Mouse (Mus musculus) mature B cell (primary cell): ENCODE results near the gene Ints5.
"Not testable (repeated sequence)": the region's sequence is repeated elsewhere in the genome, so short reads cannot be mapped to it uniquely, and the experiment has no call there.

Experiments
- in situ Hi-C: fragments of 300-500 bp; cut with MboI; formaldehyde crosslinking; loops from 2 replicates; pipeline ENCODE4 v1.14.3; 2019

Gene Ints5

DNA sequence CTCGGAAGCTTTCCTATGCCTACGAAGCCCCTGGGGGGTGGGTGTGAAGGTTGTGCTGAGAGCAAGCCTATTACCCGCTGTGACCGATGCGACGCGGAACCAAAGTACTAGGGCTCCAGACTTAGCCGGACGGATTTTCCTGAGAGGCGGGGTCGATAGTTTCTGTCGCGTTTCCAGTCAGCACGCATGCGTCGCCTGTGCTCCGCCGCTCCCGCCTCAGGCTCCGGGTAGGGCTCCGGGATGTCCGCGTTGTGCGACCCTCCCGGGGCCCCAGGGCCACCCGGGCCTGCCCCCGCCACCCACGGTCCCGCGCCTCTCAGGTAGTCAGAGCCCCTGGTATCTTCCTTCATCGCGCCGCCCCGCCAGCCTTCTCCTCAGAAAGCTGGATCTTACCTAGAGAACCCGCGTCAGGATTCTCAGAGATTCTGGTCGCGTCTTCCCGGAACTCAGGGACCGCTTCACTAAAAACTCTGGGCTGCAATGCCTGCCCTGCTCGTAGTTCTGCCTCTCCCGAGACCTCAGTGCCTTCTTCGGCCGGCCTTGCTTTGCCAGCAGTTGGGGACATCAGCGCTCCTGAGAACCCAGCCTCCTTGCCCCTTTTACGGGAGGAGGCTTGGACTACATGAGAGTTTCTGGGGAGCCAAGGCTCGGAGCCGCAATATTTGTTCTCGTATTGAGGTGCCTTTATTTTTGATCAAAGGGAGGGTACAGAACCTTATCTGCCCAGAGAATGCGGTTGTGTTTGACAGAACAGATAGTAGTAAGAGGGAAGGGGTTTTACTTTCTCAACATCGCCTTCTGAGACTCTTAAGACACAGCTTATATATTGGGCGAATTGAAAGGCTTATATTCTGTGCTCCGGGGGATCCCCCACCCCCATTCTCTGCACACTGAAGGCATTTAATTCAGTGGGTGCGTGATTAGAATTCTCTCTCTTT, at the start of gene Ints5:
TSS of gene Ints5 (plus strand) at position 177 of the 938 bp plus-strand sequence.
- in situ Hi-C loops: no loop called here

- in situ Hi-C loops: no loop called here
These were observed 48.3 kb upstream of the Ints5 start for GRCm38 (mm10) chr19:8844371-8845129.

DNA sequence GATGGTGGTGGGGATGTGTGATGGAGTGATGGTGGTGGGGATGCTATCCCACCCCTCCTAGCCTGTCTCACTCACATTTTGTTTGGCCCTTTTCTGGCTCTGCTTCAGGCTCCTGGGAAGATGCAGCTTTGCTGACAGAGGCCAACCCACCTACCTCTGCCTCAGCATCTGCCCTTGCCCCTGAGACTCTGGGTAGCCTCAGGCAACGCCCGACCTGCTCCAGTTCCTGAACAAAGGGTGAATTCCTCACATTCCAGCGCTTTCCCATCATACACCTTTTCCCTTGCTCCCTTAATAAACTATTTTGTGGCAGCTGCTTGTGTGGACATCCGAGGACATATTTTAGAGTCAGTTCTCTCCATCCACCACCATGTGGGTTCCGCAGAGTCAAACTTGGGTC, 44.4 kb upstream of the Ints5 start:
- in situ Hi-C loops: no loop called here

DNA sequence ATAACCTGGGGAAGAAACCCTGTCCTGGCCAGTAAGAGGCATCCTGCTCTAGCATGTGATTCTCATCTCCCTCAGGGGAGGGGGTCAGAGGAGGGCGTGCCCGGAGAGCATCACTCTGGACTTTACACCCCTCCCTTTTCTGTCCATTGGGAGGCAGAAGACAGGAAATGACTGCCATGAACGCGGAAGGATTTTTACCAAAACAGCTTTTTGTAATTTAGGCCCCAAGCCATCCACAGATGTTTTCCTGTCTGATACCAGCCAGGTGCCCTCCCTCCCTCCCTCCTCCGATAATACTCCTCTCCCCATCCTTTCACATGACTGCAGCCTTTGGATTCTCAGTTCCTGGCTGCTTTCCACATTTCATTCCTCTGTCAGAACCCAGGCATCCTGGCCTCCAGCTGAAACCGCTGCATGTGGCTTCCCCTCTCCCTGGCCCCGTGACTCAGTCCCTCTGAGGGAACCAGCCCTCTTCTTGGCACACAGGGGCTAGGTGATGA, 42.4 kb upstream of the Ints5 start, which contains the start of gene Lrrn4cl:
TSS of gene Lrrn4cl (plus strand) at position 367 of the 500 bp plus-strand sequence.
- in situ Hi-C loops: loop anchor here (5.0 kb wide), 1 partner anchor 262 kb away; no protein-coding TSS in a partner anchor

DNA sequence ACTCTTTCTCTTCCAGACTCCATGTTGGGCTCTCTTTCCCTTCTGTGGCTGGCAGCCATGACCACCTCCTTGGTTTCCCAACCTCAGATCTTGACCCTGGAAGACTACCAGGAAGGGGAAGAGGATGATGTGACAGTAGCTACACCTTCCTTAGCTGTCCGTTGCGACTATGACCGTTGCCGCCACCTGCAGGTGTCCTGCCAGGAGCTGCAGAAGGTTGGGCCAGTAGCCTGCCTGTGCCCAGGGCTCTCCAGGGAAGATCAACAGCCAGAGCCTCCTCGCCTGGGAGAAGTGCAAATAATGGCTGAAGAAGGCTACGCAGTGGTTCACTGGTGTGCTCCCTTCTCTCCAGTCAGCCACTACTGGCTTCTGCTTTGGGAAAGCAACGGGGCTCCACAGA, 41.2 kb upstream of the Ints5 start:
- in situ Hi-C loops: loop anchor here (5.0 kb wide), 1 partner anchor 261 kb away; no protein-coding TSS in a partner anchor

GRCm38 (mm10) chr19:8852236-8852928, 40.4 kb upstream of the Ints5 start:
- in situ Hi-C loops: loop anchor here (5.0 kb wide), 1 partner anchor 260 kb away; no protein-coding TSS in a partner anchor

GRCm38 (mm10) chr19:8853117-8853516, 39.7 kb upstream of the Ints5 start:
- in situ Hi-C loops: loop anchor here (5.0 kb wide), 1 partner anchor 259 kb away; no protein-coding TSS in a partner anchor

DNA sequence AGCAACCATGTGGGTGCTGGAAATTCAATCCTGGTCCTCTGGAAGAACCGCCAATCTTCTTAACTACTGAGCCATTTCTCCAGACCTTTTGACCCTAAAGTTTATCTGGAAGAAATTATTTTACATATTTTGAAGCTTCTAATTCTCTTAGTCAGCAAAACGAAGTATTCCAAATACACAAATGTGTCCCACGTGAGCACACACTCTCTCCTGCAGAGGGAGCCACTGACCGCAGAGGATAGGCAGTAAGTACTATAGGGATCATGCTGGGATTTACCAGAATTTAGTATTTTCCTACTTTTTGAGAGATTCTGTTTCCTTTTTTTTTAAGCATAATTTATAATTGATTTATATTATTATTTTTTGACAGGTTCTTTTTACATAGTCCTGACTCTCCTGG, 35.1 kb upstream of the Ints5 start:
- in situ Hi-C loops: no loop called here

DNA sequence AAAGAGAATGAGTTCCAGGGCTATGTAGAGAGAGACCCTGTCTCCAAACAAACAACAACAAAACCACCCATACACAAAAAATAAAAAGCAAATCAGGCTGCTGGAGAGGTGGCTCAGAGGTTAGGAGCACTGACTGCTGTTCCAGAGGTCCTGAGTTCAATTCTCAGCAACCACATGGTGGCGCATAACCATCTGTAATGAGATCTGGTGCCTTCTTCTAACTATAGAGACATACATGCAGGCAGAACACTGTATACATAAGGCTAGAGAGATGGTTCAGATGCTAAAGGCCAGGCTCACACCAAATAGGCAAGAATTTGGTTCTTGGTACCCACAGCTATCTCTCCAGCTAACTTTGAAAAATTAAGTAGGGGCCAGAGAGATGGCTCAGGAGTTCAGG, 33.8 kb upstream of the Ints5 start:
- in situ Hi-C loops: no loop called here

GRCm38 (mm10) chr19:8864265-8864664, 28.5 kb upstream of the Ints5 start:
- in situ Hi-C loops: no loop called here

- in situ Hi-C loops: not testable (repeated sequence)
These were observed 22.4 kb upstream of the Ints5 start for GRCm38 (mm10) chr19:8870381-8870780.

- in situ Hi-C loops: no loop called here
These were observed 22.0 kb upstream of the Ints5 start for GRCm38 (mm10) chr19:8870838-8871237.

DNA sequence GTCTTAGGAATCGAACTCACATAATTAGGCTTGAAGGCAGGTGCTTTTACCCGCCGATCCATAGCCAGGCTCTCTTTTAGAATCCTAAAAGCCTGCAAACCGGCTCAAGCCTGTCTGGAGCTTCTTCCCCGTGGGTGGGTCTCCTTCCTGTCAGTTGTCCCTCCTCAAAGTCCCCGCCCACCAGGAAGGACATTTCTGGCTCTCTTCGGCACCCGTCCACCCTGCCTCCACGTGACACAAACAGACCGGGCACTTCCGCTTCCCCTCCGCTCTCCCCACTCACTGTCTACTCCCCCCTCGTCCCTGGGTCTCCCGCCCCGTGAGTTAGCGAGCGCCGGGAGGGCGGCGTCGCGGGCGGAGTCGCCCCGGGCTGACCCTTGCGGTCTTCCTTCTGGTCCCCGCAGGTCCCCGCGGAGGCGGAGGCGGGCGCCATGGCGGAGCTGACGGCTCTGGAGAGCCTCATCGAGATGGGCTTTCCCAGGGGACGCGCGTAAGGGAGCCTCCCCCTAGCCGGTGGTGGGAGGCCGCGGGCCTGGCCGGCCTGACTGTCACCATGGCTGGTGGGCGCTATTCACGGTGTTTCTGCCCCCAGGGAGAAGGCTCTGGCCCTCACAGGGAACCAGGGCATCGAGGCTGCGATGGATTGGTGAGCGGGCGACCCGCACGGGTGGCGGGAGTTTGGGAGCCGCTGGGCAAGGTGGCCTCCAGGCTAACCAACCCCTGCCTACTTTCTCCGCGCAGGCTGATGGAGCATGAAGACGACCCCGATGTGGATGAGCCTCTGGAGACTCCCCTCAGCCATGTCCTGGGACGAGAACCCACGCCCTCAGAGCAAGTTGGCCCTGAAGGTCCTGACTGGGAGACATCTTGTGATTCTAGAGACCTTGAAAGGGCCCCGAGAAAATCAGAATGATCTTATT, 21.3 kb upstream of the Ints5 start, which contains the start of gene Ubxn1:
TSS of gene Ubxn1 (plus strand) at position 230 of the 920 bp plus-strand sequence.
- in situ Hi-C loops: no loop called here

GRCm38 (mm10) chr19:8872266-8872840, 20.5 kb upstream of the Ints5 start:
- in situ Hi-C loops: no loop called here

GRCm38 (mm10) chr19:8875031-8875430, 17.8 kb upstream of the Ints5 start:
- in situ Hi-C loops: no loop called here

- in situ Hi-C loops: no loop called here
These were observed 12.3 kb upstream of the Ints5 start, which contains the start of gene Uqcc3 for GRCm38 (mm10) chr19:8880311-8881033. TSS of gene Uqcc3 (minus strand) at chr19:8880923.

- in situ Hi-C loops: no loop called here
These were observed 11.8 kb upstream of the Ints5 start for GRCm38 (mm10) chr19:8881034-8881392.

DNA sequence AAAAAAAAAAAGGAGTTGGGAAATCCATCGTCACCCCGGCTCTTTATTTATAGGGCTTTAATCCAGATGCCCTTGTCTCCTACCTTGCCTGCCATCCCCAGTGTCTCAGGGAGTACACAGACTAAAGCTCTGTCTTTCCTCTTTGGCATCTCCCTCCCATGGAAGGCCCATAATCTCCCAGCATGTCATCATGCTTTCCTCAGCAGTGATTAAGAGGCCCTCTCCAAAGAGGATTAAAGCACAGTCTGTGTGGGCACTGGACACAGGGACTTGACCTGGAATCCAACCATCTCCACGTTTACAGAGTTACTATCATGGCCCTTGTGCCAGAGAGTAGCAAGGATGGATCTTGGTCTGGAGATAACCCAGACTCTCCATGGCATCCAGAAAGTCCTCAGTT, 9.2 kb upstream of the Ints5 start, which contains the start of the genes Lbhd1 and Gm49403:
TSS of gene Lbhd1 (plus strand) at position 117 of the 400 bp plus-strand sequence.
TSS of gene Gm49403 (plus strand) at position 315 of the 400 bp plus-strand sequence.
- in situ Hi-C loops: no loop called here

- in situ Hi-C loops: no loop called here
These were observed 5.8 kb upstream of the Ints5 start for GRCm38 (mm10) chr19:8886916-8887584.
